Mouse (Mus musculus): Measurements from ENCODE around the gene Anapc11.
A peak's percentile ranks its signal among the peaks of the same experiment; 100 is the strongest.
"Not testable (repeated sequence)": the region's sequence is repeated elsewhere in the genome, so short reads cannot be mapped to it uniquely, and the experiment has no call there.

Gene Anapc11

GRCm38 (mm10) chr11:120575046-120575445, 23.2 kb upstream of the Anapc11 start:
- no peak for DNase-seq (ENCODE audit: low spot score)

DNA sequence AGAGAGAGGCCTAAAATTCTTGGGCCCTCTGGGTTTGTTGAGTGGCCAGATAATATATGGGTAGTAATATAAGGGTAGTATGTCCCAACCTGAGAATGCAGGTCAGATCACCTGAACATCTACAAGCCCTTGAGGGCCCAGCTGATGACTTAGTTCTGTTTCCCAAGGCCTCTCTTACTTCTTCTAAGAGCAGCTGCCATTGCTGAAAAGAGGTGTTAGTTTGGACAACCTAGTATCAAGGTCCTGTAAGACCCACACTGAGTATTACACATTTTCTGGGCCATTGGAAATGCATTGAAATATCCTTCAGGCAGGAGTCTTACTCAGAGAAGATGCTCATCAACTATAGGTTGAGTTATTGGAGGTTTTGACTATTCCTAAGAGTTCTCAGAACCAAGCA, 22.3 kb upstream of the Anapc11 start:
- no peak for DNase-seq (ENCODE audit: low spot score)

DNA sequence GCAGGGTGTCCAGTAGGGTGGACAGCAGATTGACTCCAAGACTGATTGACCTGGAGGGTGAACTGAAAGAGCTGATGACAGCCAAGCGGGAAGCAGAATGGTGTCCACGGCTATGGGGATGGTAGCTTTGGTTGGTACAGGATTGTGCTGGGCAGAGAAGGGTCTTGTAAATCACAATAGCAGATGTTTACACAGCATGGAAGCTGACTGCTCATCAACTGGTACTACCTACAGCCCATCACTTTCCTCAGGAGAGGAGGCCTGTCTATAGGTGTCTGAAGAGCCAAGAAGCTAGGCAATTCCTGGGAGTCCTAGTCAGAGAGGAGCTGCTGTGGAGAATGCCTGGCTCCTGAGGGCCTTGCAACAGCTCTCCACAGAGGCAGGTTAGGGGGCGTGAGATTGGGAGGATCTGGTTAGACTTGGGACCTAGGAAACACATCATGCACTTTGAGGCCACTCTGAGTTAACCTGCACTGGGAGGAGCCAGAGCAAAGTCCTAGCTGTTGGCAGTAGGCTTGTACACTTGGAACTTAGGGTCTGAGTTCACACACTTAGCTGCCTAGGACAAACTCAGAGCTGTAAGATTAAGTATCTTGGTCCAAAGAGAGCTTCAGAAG, 21.7 kb upstream of the Anapc11 start:
- DNase-seq (ENCODE audit: low spot score), result no peak

DNA sequence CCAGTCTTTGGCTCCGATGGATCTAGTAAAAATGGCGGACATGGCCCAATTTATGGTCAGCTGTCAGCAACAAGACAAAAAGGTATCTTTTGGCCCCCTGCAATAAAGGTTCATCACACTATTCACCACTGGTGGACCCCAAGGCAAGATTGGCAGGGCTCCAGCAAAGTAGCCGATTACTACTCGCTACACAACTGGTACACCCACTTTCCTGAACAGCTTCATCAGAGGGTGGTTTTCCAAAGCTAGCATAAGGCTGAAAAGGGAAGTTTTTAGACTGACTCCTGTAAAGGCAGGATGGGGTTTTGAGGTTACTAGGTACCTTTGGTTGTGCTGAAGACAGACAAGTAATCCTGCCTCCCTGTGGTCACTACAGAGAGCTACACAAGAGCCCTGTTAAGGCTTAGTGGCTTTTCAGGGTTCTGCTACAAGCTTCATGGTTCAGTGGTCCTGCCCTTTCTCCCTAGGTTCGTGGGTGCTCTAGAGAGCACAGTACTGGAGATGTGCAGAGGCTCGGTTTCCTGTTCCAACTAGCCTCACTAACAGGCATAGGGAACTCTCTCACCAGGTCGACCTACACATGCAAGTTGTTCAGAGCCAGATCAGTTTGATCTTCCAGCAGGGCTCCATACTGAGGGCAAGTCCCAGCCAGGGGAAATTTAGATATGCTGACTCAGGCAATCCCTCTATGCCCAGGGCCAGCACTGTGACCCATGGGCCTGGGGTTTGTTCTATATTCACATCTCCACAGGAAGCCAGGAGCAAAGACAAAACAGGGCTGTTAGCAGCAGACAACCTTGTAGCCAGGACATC, 20.8 kb upstream of the Anapc11 start:
- no peak for DNase-seq (ENCODE audit: low spot score)

DNA sequence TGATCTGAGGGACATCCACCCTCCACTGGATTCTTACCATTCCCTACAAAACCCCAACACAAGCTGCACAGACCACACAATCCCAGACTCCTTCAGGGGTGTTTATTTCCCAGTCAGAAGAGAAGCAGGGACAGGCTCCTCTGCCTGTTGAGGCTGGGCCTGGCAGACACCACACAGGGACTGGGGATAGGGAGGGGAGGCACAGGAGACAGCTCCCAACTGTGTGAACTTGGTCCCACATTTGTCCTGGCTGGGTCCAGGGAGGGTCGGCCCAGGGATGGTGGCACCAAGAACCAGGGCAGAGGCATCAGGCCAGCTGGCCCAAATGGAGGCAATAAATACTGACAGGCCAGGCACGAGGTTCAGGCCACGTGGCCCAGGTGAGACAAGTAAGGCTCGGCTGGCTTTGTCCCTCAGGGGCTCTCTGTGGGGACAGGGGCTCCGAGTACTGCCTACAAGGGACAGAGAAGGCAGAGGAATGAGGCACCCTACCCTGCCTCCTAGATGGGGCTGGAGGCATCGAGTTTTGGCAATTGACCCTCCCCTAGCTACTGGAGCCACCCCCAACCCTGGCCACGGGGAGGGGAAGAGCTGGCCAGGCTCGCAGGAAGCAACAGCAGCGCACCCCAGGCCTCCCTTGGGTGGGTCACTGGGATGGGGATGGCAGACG, 20.1 kb upstream of the Anapc11 start:
- no peak for DNase-seq (ENCODE audit: low spot score)

- DNase-seq (ENCODE audit: low spot score), result no peak
These were observed 19.5 kb upstream of the Anapc11 start for GRCm38 (mm10) chr11:120578694-120579243.

DNA sequence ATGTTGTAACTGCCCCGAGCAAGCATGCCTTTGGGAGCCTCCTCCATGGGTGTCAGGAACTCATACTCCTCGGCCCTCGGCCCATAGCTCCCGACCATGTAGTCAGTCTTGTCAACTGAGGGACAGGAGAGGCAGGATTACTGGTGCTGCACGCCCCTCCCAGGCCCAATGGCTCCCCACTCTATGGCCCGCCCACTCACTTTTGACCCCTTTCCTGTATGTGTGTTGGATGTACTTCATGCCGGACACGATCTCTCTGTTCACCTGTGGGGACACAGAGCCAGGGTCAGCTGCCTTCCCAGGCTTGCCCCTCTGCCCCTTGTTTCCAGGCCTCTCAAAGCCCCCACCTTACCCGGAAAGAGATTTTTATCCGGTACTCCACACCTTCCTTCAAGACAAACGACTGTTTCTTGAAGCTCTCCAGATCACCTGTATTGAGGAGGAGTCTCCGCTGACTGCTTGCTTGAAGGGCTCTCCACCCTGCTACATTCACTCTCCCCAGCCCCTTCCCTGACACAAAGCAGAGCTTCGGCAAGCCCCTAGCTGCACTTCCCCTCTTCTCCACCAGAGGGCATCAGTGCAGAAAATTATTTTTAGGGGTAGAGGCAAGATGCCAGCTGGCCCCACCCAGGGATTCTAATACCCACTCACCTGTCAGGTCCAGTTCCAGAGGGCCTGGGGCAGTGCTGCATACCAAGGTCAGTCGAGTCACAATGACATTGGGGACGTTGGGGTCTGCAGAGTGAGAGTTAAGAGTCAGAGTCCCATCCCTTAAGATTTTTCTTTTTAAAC, 18.7 kb upstream of the Anapc11 start:
- DNase-seq (ENCODE audit: low spot score), result peak; percentile 75

- DNase-seq (ENCODE audit: low spot score), result no peak
These were observed 18.0 kb upstream of the Anapc11 start for GRCm38 (mm10) chr11:120580190-120580589.

- DNase-seq (ENCODE audit: low spot score), result no peak
These were observed 17.3 kb upstream of the Anapc11 start for GRCm38 (mm10) chr11:120580871-120581331.

GRCm38 (mm10) chr11:120581490-120582267, 16.5 kb upstream of the Anapc11 start, which contains the start of gene Arhgdia:
Arhgdia (minus strand) TSS chr11:120581624.
- peak; percentile 70 for DNase-seq (ENCODE audit: low spot score)

DNA sequence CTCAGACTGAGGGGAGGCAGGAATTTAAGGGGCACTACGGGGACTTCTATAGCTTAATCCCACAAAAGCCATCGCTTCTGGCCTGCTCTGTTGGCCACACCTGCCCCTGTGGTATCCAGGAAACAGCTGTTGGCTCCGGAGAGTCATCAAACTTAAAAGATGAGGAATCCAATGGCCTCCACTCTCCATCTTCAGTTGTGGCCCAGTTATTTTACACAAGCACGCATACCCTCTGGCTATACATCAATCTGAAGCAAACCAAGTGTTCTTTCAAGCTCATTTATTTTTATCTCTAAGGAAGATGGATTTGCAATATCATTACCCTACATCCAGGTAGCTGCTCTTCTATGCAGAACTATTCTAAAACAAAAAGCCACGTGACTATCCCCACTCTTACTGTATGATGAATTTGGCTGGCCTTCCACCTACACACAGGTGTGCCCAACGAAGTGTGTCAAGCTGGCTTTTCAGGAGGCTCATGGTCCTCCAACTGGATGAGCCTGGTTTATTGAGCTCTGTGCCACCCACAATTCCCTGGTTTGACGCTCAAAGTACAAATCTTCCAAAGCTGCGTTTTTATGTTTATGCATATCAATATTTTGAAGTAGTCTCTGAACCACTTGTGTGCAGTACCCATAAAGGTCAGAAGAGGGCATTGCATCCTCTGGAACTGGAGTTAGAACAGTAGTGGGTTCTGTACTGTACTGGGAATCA, 15.8 kb upstream of the Anapc11 start:
- DNase-seq (ENCODE audit: low spot score), result peak; percentile 72

DNA sequence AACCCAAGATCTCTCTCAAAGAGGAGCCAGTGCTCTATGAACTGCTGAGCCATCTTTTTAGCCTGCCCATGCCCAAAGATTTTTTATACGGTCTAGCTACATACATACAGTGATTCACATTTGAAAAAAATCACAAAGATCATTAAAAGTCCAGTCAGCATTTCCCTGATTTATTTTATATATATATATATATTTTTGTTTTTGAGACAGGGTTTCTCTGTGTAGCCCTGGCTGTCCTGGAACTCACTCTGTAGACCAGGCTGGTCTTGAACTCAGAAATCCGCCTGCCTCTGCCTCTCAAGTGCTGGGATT, 15.3 kb upstream of the Anapc11 start:
- DNase-seq (ENCODE audit: low spot score), result not testable (repeated sequence)

DNA sequence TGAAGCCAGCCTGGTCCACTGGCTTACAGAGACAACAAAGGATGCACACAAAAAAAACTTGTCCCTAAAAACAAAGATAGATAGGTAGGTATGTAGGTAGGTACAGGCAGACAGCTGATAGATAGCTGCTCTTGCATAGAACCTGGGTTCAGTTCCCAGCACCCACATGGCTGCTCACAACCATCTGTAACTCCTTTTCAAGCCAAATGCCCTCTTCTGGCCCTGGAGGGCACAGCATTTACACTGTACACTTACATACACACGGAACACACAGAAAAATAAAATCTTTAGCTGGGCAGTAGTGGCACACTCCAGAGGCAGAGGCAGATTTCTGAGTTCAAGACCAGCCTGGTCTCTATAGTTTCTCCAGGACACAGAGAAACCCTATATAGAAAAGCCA, 14.3 kb upstream of the Anapc11 start:
- no peak for DNase-seq (ENCODE audit: low spot score)

- no peak for DNase-seq (ENCODE audit: low spot score)
These were observed 9.7 kb upstream of the Anapc11 start for GRCm38 (mm10) chr11:120588531-120588930.

- no peak for DNase-seq (ENCODE audit: low spot score)
These were observed 683 bp upstream of the Anapc11 start for GRCm38 (mm10) chr11:120597240-120598235.

DNA sequence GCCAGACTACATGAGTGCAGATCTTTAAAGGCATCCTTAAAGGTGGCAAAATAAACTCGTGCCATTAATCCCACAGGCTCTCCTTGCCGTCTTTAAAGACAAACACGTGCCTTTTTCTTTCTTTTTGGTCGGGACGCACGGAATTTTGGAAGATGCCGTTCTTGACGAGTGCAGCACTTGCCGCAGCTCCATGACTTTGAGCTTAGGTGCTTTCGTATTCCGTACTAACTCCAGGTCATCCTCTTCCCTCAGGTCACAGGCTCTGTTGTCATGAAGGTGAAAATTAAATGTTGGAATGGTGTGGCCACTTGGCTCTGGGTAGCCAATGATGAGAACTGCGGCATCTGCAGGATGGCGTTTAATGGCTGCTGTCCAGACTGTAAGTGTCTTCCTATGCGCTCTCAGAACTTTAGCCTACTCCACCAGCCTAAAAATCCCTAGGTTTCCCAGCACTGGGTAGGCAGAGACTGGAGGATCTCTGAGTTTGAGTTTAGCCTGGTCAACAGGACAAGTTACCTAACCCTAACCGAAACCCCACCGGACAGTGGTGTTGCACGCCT, 849 bp downstream of the Anapc11 start:
- no peak for DNase-seq (ENCODE audit: low spot score)

DNA sequence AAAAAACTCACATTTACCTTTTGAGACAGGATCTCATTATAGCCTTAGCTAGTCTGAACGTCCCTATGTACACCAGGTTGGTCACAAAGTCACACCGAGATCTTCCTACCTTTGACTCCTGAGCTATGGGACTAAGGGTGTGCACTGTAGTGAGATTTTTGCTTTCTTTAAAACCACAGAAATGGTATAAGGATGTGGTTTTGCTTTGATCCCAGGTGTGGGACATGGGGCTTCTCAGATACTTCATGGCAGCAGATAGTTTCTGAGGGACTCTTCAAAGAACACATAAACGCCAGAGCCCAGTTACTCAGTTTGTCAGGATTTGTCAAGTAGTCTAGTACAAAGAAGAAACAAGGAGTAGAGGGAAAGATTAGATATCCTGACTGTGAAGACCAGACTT, 2.5 kb downstream of the Anapc11 start:
- no peak for DNase-seq (ENCODE audit: low spot score)

DNA sequence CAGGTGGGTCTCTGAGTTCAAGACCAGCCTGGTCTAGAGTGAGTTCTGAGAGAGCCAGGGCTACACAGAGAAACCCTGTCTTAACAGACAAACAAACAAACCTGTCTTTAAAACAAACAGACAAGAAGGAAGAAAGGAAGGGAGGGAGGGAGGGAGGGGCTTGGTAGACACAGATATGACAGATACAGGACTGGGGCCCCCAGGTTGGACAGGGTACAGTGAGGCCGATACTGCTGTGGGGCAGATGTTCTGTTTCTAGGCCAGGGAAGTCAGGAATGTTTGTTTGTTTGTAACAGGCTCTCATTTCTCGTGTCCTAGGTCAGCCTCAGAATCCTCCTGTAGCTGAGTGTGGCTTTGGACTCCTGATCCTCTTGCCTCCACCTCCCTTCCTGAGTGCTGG, 5.3 kb downstream of the Anapc11 start:
- no peak for DNase-seq (ENCODE audit: low spot score)

GRCm38 (mm10) chr11:120605667-120606066, 7.4 kb downstream of the Anapc11 start:
- no peak for DNase-seq (ENCODE audit: low spot score)

Data from c-Kit-positive CD71-positive TER-119-positive erythroid progenitor cells, embryonic 14.5 days (primary cell).